Mouse (Mus musculus): Measurements from ENCODE around the gene Arid1a. TPM values are rescaled to one million over a fixed set of nuclear protein-coding genes. Genes with fewer than 3 reads are reported as not detected.

Gene Arid1a
- total RNA-seq, 1 experiment from 2014 or later: 67.0 TPM

GRCm38 (mm10) chr4:133680206-133680786 is 76.3 kb downstream of the Arid1a start:
- ATAC-seq (replicated peaks; ENCODE audit: low read depth, poor library complexity, severe bottlenecking): 0 out of 2 replicates have a peak, but pooled peaks have one; percentile 7

- ATAC-seq (replicated peaks; ENCODE audit: low read depth, poor library complexity, severe bottlenecking): no peak
These were observed 76.9 kb downstream of the Arid1a start for GRCm38 (mm10) chr4:133679629-133680028.

GRCm38 (mm10) chr4:133677266-133677665 is 79.3 kb downstream of the Arid1a start:
- no peak for ATAC-seq (replicated peaks; ENCODE audit: low read depth, poor library complexity, severe bottlenecking)

- ATAC-seq (replicated peaks; ENCODE audit: low read depth, poor library complexity, severe bottlenecking): no peak
These were observed 80.4 kb downstream of the Arid1a start for GRCm38 (mm10) chr4:133676189-133676588.

GRCm38 (mm10) chr4:133675594-133676016 is 81.0 kb downstream of the Arid1a start:
- ATAC-seq (replicated peaks; ENCODE audit: low read depth, poor library complexity, severe bottlenecking): no peak

GRCm38 (mm10) chr4:133674331-133674695 is 82.3 kb downstream of the Arid1a start:
- ATAC-seq (replicated peaks; ENCODE audit: low read depth, poor library complexity, severe bottlenecking): no peak

- 0 out of 2 replicates have a peak, but pooled peaks have one; percentile 3 for ATAC-seq (replicated peaks; ENCODE audit: low read depth, poor library complexity, severe bottlenecking)
These were observed 82.8 kb downstream of the Arid1a start for GRCm38 (mm10) chr4:133673666-133674330.

- peak; percentile 67 for ATAC-seq (replicated peaks; ENCODE audit: low read depth, poor library complexity, severe bottlenecking)
These were observed 83.5 kb downstream of the Arid1a start for GRCm38 (mm10) chr4:133672845-133673647.

- peak; percentile 31 for ATAC-seq (replicated peaks; ENCODE audit: low read depth, poor library complexity, severe bottlenecking)
These were observed 84.4 kb downstream of the Arid1a start, which contains the start of gene Pigv for GRCm38 (mm10) chr4:133671881-133672844. TSS of gene Pigv (minus strand) at chr4:133672647.

GRCm38 (mm10) chr4:133671184-133671880 is 85.2 kb downstream of the Arid1a start:
- ATAC-seq (replicated peaks; ENCODE audit: low read depth, poor library complexity, severe bottlenecking): 0 out of 2 replicates have a peak, but pooled peaks have one; percentile 23

- no peak for ATAC-seq (replicated peaks; ENCODE audit: low read depth, poor library complexity, severe bottlenecking)
These were observed 86.8 kb downstream of the Arid1a start for GRCm38 (mm10) chr4:133669652-133670210.

GRCm38 (mm10) chr4:133668537-133668936 is 88.0 kb downstream of the Arid1a start:
- ATAC-seq (replicated peaks; ENCODE audit: low read depth, poor library complexity, severe bottlenecking): no peak

GRCm38 (mm10) chr4:133666199-133666598 is 90.4 kb downstream of the Arid1a start:
- ATAC-seq (replicated peaks; ENCODE audit: low read depth, poor library complexity, severe bottlenecking): peak; percentile 79

GRCm38 (mm10) chr4:133665118-133665517 is 91.5 kb downstream of the Arid1a start:
- no peak for ATAC-seq (replicated peaks; ENCODE audit: low read depth, poor library complexity, severe bottlenecking)

GRCm38 (mm10) chr4:133662945-133663344 is 93.6 kb downstream of the Arid1a start:
- ATAC-seq (replicated peaks; ENCODE audit: low read depth, poor library complexity, severe bottlenecking): no peak

GRCm38 (mm10) chr4:133662421-133662820 is 94.1 kb downstream of the Arid1a start:
- no peak for ATAC-seq (replicated peaks; ENCODE audit: low read depth, poor library complexity, severe bottlenecking)

- ATAC-seq (replicated peaks; ENCODE audit: low read depth, poor library complexity, severe bottlenecking): peak; percentile 37
These were observed 96.1 kb downstream of the Arid1a start for GRCm38 (mm10) chr4:133660193-133661155.

Measured in common myeloid progenitor, adult 5-6 weeks (primary cell).